Mouse (Mus musculus): Measurements from ENCODE around the gene Rnf41. TPM values are rescaled to one million over a fixed set of nuclear protein-coding genes. Genes with fewer than 3 reads are reported as not detected.

Gene Rnf41
- polyA plus RNA-seq, 1 experiment from 2014 or later = 60.7 TPM

- Histone ChIP-seq H3K9ac (replicated peaks) (no peak overlapping the region; the same call in 1 of the 2 replicates), H3K9me3 (no peaks in the 10 kb centered on the region), H3K27me3 (no peaks in the 10 kb centered on the region), H3K27ac (replicated peaks) (no peak overlapping the region), H3K4me2 (replicated peaks) (no peak overlapping the region), H3K4me1 (peaks cover 32% of the 10 kb centered on the region), H3K36me3 (peaks cover 60% of the 10 kb centered on the region), H3K4me3 (peak overlapping the region; percentile 15; the same call in 1 of the 2 replicates)
- ATAC-seq (ENCODE audit: low FRiP score, low read depth) = no peak
- WGBS = 54% methylated on average over 5 of the region's 5 CpGs
These were observed 79.5 kb downstream of the Rnf41 start for GRCm38 (mm10) chr10:128490912-128491311.

Small RNA genes lying within 50 kb of the gene (microRNA-seq; reads per million reads assigned to microRNA genes)
- gene Gm25361 (not detected), gene Gm26308 (not detected), gene Mir6914 (not detected), gene Mir6915 (3.9 reads per million, percentile 15 among the genes with 10 or more reads in this experiment), gene Mir8105 (1.9 reads per million)

Other genes with a start within 250 kb of the Rnf41 start
- 19.6 and 21.6 TPM in 2 replicates for gene Rbms2, start 231.4 kb upstream of the Rnf41 start, polyA plus RNA-seq (2016; fragmentation: Nextera tagmentation; extraction: Ambion mirVana)
- 0.71 and 0.91 TPM in 2 replicates for gene Gls2, start 217.2 kb upstream of the Rnf41 start, polyA plus RNA-seq (2016; fragmentation: Nextera tagmentation; extraction: Ambion mirVana)
- gene Spryd4, start 199.8 kb upstream of the Rnf41 start, polyA plus RNA-seq (2016; fragmentation: Nextera tagmentation; extraction: Ambion mirVana) = 21.4 and 24.1 TPM in 2 replicates
- 0.13 TPM in 1 of 2 replicates, not detected in the other for gene Mip, start 185.8 kb upstream of the Rnf41 start, polyA plus RNA-seq (2016; fragmentation: Nextera tagmentation; extraction: Ambion mirVana)
- 54.9 and 58.4 TPM in 2 replicates for gene Timeless, start 179.6 kb upstream of the Rnf41 start, polyA plus RNA-seq (2016; fragmentation: Nextera tagmentation; extraction: Ambion mirVana)
- 0.21 and 0.92 TPM in 2 replicates for gene Apon, start 157.6 kb upstream of the Rnf41 start, polyA plus RNA-seq (2016; fragmentation: Nextera tagmentation; extraction: Ambion mirVana)
- gene Apof, start 143.0 kb upstream of the Rnf41 start, polyA plus RNA-seq (2016; fragmentation: Nextera tagmentation; extraction: Ambion mirVana) = not detected in 2 replicates
- 23.8 and 24.1 TPM in 2 replicates for gene Stat2, start 141.1 kb upstream of the Rnf41 start, polyA plus RNA-seq (2016; fragmentation: Nextera tagmentation; extraction: Ambion mirVana)
- gene Il23a, start 112.9 kb upstream of the Rnf41 start, polyA plus RNA-seq (2016; fragmentation: Nextera tagmentation; extraction: Ambion mirVana) = not detected in 2 replicates
- gene Pan2, start 108.3 kb upstream of the Rnf41 start, polyA plus RNA-seq (2016; fragmentation: Nextera tagmentation; extraction: Ambion mirVana) = 39.8 and 41.7 TPM in 2 replicates
- gene Cnpy2, start 89.2 kb upstream of the Rnf41 start, polyA plus RNA-seq (2016; fragmentation: Nextera tagmentation; extraction: Ambion mirVana) = 219 and 220 TPM in 2 replicates
- gene Cs, start 73.9 kb upstream of the Rnf41 start, polyA plus RNA-seq (2016; fragmentation: Nextera tagmentation; extraction: Ambion mirVana) = 205 and 209 TPM in 2 replicates
- 28.6 and 33.6 TPM in 2 replicates for gene Coq10a, start 42.7 kb upstream of the Rnf41 start, polyA plus RNA-seq (2016; fragmentation: Nextera tagmentation; extraction: Ambion mirVana)
- 12.9 and 13.5 TPM in 2 replicates for gene Ankrd52, start 34.5 kb upstream of the Rnf41 start, polyA plus RNA-seq (2016; fragmentation: Nextera tagmentation; extraction: Ambion mirVana)
- not detected in 2 replicates for gene Slc39a5, start 10.4 kb upstream of the Rnf41 start, polyA plus RNA-seq (2016; fragmentation: Nextera tagmentation; extraction: Ambion mirVana)
- 127 and 147 TPM in 2 replicates for gene Nabp2, start 165 bp upstream of the Rnf41 start, polyA plus RNA-seq (2016; fragmentation: Nextera tagmentation; extraction: Ambion mirVana)
- 188 and 202 TPM in 2 replicates for gene Smarcc2, start 47.6 kb downstream of the Rnf41 start, polyA plus RNA-seq (2016; fragmentation: Nextera tagmentation; extraction: Ambion mirVana)
- 747 and 793 TPM in 2 replicates for gene Myl6, start 82.5 kb downstream of the Rnf41 start, polyA plus RNA-seq (2016; fragmentation: Nextera tagmentation; extraction: Ambion mirVana)
- gene Myl6b, start 87.0 kb downstream of the Rnf41 start, polyA plus RNA-seq (2016; fragmentation: Nextera tagmentation; extraction: Ambion mirVana) = 2.7 and 3.0 TPM in 2 replicates
- gene Esyt1, start 114.2 kb downstream of the Rnf41 start, polyA plus RNA-seq (2016; fragmentation: Nextera tagmentation; extraction: Ambion mirVana) = 25.6 and 26.6 TPM in 2 replicates
- 20.1 and 22.5 TPM in 2 replicates for gene Zc3h10, start 136.1 kb downstream of the Rnf41 start, polyA plus RNA-seq (2016; fragmentation: Nextera tagmentation; extraction: Ambion mirVana)
- gene Rpl41, start 137.6 kb downstream of the Rnf41 start, polyA plus RNA-seq (2016; fragmentation: Nextera tagmentation; extraction: Ambion mirVana) = 2,391 and 2,602 TPM in 2 replicates
- 164 and 170 TPM in 2 replicates for gene Pa2g4, start 154.3 kb downstream of the Rnf41 start, polyA plus RNA-seq (2016; fragmentation: Nextera tagmentation; extraction: Ambion mirVana)
- 0.76 and 0.94 TPM in 2 replicates for gene Erbb3, start 178.0 kb downstream of the Rnf41 start, polyA plus RNA-seq (2016; fragmentation: Nextera tagmentation; extraction: Ambion mirVana)
- gene Rps26, start 215.1 kb downstream of the Rnf41 start, polyA plus RNA-seq (2016; fragmentation: Nextera tagmentation; extraction: Ambion mirVana) = 444 and 507 TPM in 2 replicates
- 8.3 and 10.4 TPM in 2 replicates for gene Ikzf4, start 234.3 kb downstream of the Rnf41 start, polyA plus RNA-seq (2016; fragmentation: Nextera tagmentation; extraction: Ambion mirVana)